Mouse (Mus musculus): ENCODE results near the gene Tmem150c. TPM values are rescaled to one million over a fixed set of nuclear protein-coding genes. Genes with fewer than 3 reads are reported as not detected.

The Tmem150c gene
- polyA plus RNA-seq, 1 experiment = not detected

GRCm38 (mm10) chr5:100191438-100192190 lies 32.0 kb upstream of the Tmem150c start:
- Histone ChIP-seq H3K4me3 (ENCODE audit: insufficient read depth, low read length) (no peak overlapping the region), H3K4me1 (ENCODE audit: control insufficient read depth, insufficient read depth, low read length) (no peaks in the 10 kb centered on the region), H3K27ac (ENCODE audit: insufficient read depth, low read depth, low read length) (no peak overlapping the region)
- TF ChIP-seq CTCF (IDR thresholded peaks at IDR 0.05; ENCODE audit: low read depth, low read length) = no peak
- no peak for TF ChIP-seq POLR2A (IDR thresholded peaks at IDR 0.05; ENCODE audit: borderline replicate concordance, low read depth, low read length)

GRCm38 (mm10) chr5:100187035-100187901 lies 27.7 kb upstream of the Tmem150c start:
- H3K4me1 ChIP-seq (ENCODE audit: control insufficient read depth, insufficient read depth, low read length) = no peaks in the 10 kb centered on the region
- H3K27ac ChIP-seq (ENCODE audit: insufficient read depth, low read depth, low read length) = no peak overlapping the region
- no peak overlapping the region for H3K4me3 ChIP-seq (ENCODE audit: insufficient read depth, low read length)
- no peak for TF ChIP-seq CTCF (IDR thresholded peaks at IDR 0.05; ENCODE audit: low read depth, low read length)
- no peak for TF ChIP-seq POLR2A (IDR thresholded peaks at IDR 0.05; ENCODE audit: borderline replicate concordance, low read depth, low read length)

- Histone ChIP-seq H3K4me1 (ENCODE audit: control insufficient read depth, insufficient read depth, low read length) (no peaks in the 10 kb centered on the region), H3K4me3 (ENCODE audit: insufficient read depth, low read length) (no peak overlapping the region), H3K27ac (ENCODE audit: insufficient read depth, low read depth, low read length) (no peak overlapping the region)
- TF ChIP-seq CTCF (IDR thresholded peaks at IDR 0.05; ENCODE audit: low read depth, low read length) (no peak), POLR2A (IDR thresholded peaks at IDR 0.05; ENCODE audit: borderline replicate concordance, low read depth, low read length) (no peak)
Observed at GRCm38 (mm10) chr5:100186618-100187017, 27.0 kb upstream of the Tmem150c start.

GRCm38 (mm10) chr5:100185895-100186294 lies 26.3 kb upstream of the Tmem150c start:
- Histone ChIP-seq H3K4me3 (ENCODE audit: insufficient read depth, low read length) (no peak overlapping the region), H3K4me1 (ENCODE audit: control insufficient read depth, insufficient read depth, low read length) (no peaks in the 10 kb centered on the region), H3K27ac (ENCODE audit: insufficient read depth, low read depth, low read length) (no peak overlapping the region)
- no peak for TF ChIP-seq CTCF (IDR thresholded peaks at IDR 0.05; ENCODE audit: low read depth, low read length)
- TF ChIP-seq POLR2A (IDR thresholded peaks at IDR 0.05; ENCODE audit: borderline replicate concordance, low read depth, low read length) = no peak

GRCm38 (mm10) chr5:100181011-100181410 lies 21.4 kb upstream of the Tmem150c start:
- no peak for TF ChIP-seq POLR2A (IDR thresholded peaks at IDR 0.05; ENCODE audit: borderline replicate concordance, low read depth, low read length)
- TF ChIP-seq CTCF (IDR thresholded peaks at IDR 0.05; ENCODE audit: low read depth, low read length) = no peak
- no peak overlapping the region for H3K27ac ChIP-seq (ENCODE audit: insufficient read depth, low read depth, low read length)
- H3K4me1 ChIP-seq (ENCODE audit: control insufficient read depth, insufficient read depth, low read length) = no peaks in the 10 kb centered on the region
- no peak overlapping the region for H3K4me3 ChIP-seq (ENCODE audit: insufficient read depth, low read length)

- no peak overlapping the region for H3K27ac ChIP-seq (ENCODE audit: insufficient read depth, low read depth, low read length)
- TF ChIP-seq POLR2A (IDR thresholded peaks at IDR 0.05; ENCODE audit: borderline replicate concordance, low read depth, low read length) = no peak
- no peak for TF ChIP-seq CTCF (IDR thresholded peaks at IDR 0.05; ENCODE audit: low read depth, low read length)
- H3K4me1 ChIP-seq (ENCODE audit: control insufficient read depth, insufficient read depth, low read length) = no peaks in the 10 kb centered on the region
- no peak overlapping the region for H3K4me3 ChIP-seq (ENCODE audit: insufficient read depth, low read length)
Observed at GRCm38 (mm10) chr5:100178781-100179165, 19.2 kb upstream of the Tmem150c start.

- H3K27ac ChIP-seq (ENCODE audit: insufficient read depth, low read depth, low read length) = no peak overlapping the region
- TF ChIP-seq CTCF (IDR thresholded peaks at IDR 0.05; ENCODE audit: low read depth, low read length) = no peak
- TF ChIP-seq POLR2A (IDR thresholded peaks at IDR 0.05; ENCODE audit: borderline replicate concordance, low read depth, low read length) = no peak
- no peak overlapping the region for H3K4me3 ChIP-seq (ENCODE audit: insufficient read depth, low read length)
- no peaks in the 10 kb centered on the region for H3K4me1 ChIP-seq (ENCODE audit: control insufficient read depth, insufficient read depth, low read length)
Observed at GRCm38 (mm10) chr5:100178122-100178780, 18.6 kb upstream of the Tmem150c start.

GRCm38 (mm10) chr5:100177547-100177946 lies 17.9 kb upstream of the Tmem150c start:
- TF ChIP-seq POLR2A (IDR thresholded peaks at IDR 0.05; ENCODE audit: borderline replicate concordance, low read depth, low read length) (no peak), CTCF (IDR thresholded peaks at IDR 0.05; ENCODE audit: low read depth, low read length) (no peak)
- Histone ChIP-seq H3K4me1 (ENCODE audit: control insufficient read depth, insufficient read depth, low read length) (no peaks in the 10 kb centered on the region), H3K4me3 (ENCODE audit: insufficient read depth, low read length) (no peak overlapping the region), H3K27ac (ENCODE audit: insufficient read depth, low read depth, low read length) (no peak overlapping the region)

GRCm38 (mm10) chr5:100176096-100176495 lies 16.5 kb upstream of the Tmem150c start:
- Histone ChIP-seq H3K4me1 (ENCODE audit: control insufficient read depth, insufficient read depth, low read length) (no peaks in the 10 kb centered on the region), H3K4me3 (ENCODE audit: insufficient read depth, low read length) (no peak overlapping the region), H3K27ac (ENCODE audit: insufficient read depth, low read depth, low read length) (no peak overlapping the region)
- TF ChIP-seq CTCF (IDR thresholded peaks at IDR 0.05; ENCODE audit: low read depth, low read length) = no peak
- no peak for TF ChIP-seq POLR2A (IDR thresholded peaks at IDR 0.05; ENCODE audit: borderline replicate concordance, low read depth, low read length)
